Mouse (Mus musculus) CH12.LX (cell line): ENCODE data around the gene Pradc1.

Experiments used
- CTCF ChIP-seq, 2 experiments: IDR thresholded peaks in 1 of 2; conservative IDR thresholded peaks in 1 of 2; 2 replicates each; pipeline ENCODE4 v1.5.1; 2011 to 2012; ENCODE audit warnings: low read depth in 2 of 2, low read length in 2 of 2, improper control_type of control experiment in 1 of 2, inconsistent platforms in 1 of 2, mild to moderate bottlenecking in 1 of 2, moderate library complexity in 1 of 2
- EP300 ChIP-seq: IDR thresholded peaks from 2 replicates; pipeline ENCODE4 v1.6.1; 2011; ENCODE audit warnings: low read length, improper control_type of control experiment

- no peak for TF ChIP-seq CTCF (conservative IDR thresholded peaks at IDR 0.05 in 1 of 2, IDR thresholded peaks at IDR 0.05 in 1 of 2; ENCODE audit: low read depth in 2 of 2, low read length in 2 of 2)
- TF ChIP-seq EP300 = no peak
Observed at GRCm38 (mm10) chr6:85419150-85419549, 32.6 kb downstream of the Pradc1 start.
